Mouse (Mus musculus) adrenal gland, postnatal 36 days (tissue): ENCODE data around the gene Nup43. TPM values are rescaled to one million over a fixed set of nuclear protein-coding genes. Genes with fewer than 3 reads are reported as not detected.
A peak's percentile ranks its signal among the peaks of the same experiment; 100 is the strongest.

Experiments used
- DNase-seq, 2 experiments: peaks; one replicate each; pipeline ENCODE4 v3.0.0; 2021; ENCODE audit warnings: mixed read lengths in 1 of 2
- total RNA-seq, 2 experiments: library from RNA; stranded (reverse); gene quantifications; 2 replicates each; pipeline ENCODE4 v1.2.3; 2021

Gene Nup43
- total RNA-seq, 2 experiments from 2014 or later: 10.1 to 11.2 TPM

GRCm38 (mm10) chr10:7682249-7682648 is 14.9 kb downstream of the Nup43 start:
- no peak for DNase-seq

- no peak for DNase-seq
Measured at GRCm38 (mm10) chr10:7686902-7687301, 19.6 kb downstream of the Nup43 start.

GRCm38 (mm10) chr10:7695286-7695685 is 28.0 kb downstream of the Nup43 start:
- DNase-seq: no peak

- no peak for DNase-seq
Measured at GRCm38 (mm10) chr10:7700120-7700519, 32.8 kb downstream of the Nup43 start.

- DNase-seq: no peak
Measured at GRCm38 (mm10) chr10:7702586-7702985, 35.3 kb downstream of the Nup43 start.

GRCm38 (mm10) chr10:7710121-7710520 is 42.8 kb downstream of the Nup43 start:
- DNase-seq: no peak

GRCm38 (mm10) chr10:7712506-7712905 is 45.2 kb downstream of the Nup43 start:
- DNase-seq: no peak

GRCm38 (mm10) chr10:7715056-7715455 is 47.8 kb downstream of the Nup43 start:
- no peak for DNase-seq

GRCm38 (mm10) chr10:7725751-7726500 is 58.6 kb downstream of the Nup43 start, which contains the start of gene Katna1:
TSS of gene Katna1 (plus strand) at chr10:7726000.
- peak; percentile 96 to 97 for DNase-seq

GRCm38 (mm10) chr10:7726501-7726812 is 59.2 kb downstream of the Nup43 start:
- DNase-seq: peak in 1 of 2 experiments; percentile 7

GRCm38 (mm10) chr10:7727011-7727410 is 59.7 kb downstream of the Nup43 start:
- no peak for DNase-seq

Other genes starting within 250 kb of the Nup43 start
- 1 to 10 TPM; 3.7 to 8.1 TPM for gene Ulbp1, start 193.9 kb upstream of the Nup43 start, total RNA-seq
- 10 to 100 TPM; 15.2 to 16.2 TPM for gene Lrp11, start 77.7 kb upstream of the Nup43 start, total RNA-seq
- 10 to 100 TPM; 71.4 to 78.4 TPM for gene Pcmt1, start 13.6 kb downstream of the Nup43 start, total RNA-seq
- 10 to 100 TPM; 57.1 to 59.3 TPM for gene Lats1, start 13.7 kb downstream of the Nup43 start, total RNA-seq
- gene Katna1, start 58.5 kb downstream of the Nup43 start, total RNA-seq: 10 to 100 TPM; 30.6 to 32.6 TPM
- gene Ginm1, start 125.3 kb downstream of the Nup43 start, total RNA-seq: 100 to 1,000 TPM; 186 to 323 TPM
- gene Ppil4, start 125.4 kb downstream of the Nup43 start, total RNA-seq: 10 to 100 TPM; 21.4 to 27.8 TPM
- gene Zc3h12d, start 165.0 kb downstream of the Nup43 start, total RNA-seq: under 1 TPM; 0.13 to 0.33 TPM